Mouse (Mus musculus) adipocyte (in vitro differentiated cells): ENCODE data around the gene Cnnm2.

Experiments used
- DNase-seq: peaks from one replicate; pipeline ENCODE4 v3.0.0-alpha.2; 2016; ENCODE audit warnings: low spot score

Gene Cnnm2

DNA sequence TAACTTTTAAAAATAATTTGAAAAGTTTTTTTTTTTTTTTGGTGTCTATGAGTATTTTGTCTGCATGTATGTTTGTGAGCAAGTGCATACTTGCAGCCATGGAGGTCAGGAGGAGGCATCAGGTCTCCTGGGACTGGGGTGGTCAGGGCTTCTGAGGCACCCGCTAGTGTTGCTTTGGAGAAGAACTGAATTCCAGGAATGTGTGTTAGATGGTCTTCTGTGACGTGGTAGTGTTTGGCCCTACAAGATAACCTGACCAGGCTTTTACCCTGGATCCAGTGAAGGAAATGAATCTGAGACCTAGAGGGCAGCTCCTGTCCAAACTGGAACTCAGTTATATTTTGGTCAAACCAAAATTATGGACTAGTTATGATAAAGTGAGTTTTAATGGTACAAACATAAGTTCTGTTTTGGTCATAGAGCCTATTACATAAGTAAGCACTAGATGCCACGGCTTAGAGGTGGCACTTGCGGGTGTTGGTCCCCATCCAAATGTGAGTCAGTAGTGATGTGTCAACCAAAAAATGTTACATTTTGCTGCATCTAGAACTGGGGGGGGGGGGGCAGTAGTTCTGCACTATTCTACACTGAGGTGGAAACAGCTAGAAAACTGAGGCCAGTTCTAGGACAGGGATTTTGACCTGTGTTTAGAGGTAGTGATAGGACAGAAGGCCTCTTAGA lies 38.6 kb downstream of the Cnnm2 start:
- peak; percentile 66 for DNase-seq

DNA sequence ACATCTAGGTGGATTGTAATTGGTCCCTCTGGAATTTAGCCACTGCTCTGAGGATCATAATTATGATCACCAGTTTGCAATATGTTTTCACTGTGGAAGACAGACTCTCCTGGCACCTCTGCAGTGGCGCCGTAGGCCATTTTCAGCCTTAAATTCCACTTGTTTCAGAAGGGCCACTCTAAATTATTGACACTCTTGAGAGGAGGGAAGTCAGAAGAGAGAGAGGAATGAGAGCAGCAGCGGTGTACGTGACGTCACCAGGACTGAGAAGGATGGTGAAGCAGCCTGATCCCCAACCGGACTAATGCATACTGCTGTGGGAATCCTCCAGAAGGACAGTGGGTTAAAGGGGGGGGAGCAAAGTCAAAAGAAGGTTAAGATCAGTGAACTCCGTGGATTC lies 40.1 kb downstream of the Cnnm2 start:
- DNase-seq = no peak

DNA sequence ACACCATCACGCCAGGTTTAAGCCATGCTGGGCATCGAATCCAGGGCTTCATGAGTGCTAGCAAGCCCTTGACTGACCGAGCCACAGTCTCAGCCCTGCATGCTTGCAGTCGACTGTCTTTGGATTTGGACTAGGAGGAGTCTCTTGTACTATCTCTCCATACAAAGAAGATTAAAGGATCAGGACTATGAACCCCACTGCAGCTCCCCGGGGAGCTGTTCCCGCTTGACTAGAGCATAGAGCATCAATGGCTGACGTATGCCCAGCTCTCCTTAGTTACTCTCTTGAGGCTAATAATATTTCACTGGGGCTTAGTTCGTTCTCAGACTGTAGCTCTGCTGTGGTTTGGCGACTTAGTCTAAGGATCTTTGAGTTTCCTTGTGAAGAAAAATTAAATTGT lies 40.9 kb downstream of the Cnnm2 start:
- DNase-seq = peak; percentile 52

DNA sequence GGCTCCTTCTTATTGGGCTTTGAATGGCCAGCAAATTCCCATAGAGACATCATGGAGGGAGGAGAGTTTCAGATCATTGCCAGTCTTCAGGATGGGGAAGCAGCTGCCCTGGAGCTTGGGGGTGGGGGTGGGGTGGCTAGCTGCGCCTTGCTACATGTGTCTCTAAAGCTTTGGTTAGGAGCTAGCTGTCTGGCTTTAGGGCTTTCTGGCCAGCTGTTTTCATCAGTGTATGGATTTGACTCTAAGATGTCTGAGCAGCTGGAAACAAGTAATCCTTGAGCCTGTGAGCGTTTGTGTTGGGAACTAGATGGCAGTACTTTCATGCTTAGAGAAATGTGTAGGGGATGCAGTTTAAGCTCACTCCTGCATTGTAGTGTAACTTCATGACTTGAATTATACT lies 42.3 kb downstream of the Cnnm2 start:
- no peak for DNase-seq

DNA sequence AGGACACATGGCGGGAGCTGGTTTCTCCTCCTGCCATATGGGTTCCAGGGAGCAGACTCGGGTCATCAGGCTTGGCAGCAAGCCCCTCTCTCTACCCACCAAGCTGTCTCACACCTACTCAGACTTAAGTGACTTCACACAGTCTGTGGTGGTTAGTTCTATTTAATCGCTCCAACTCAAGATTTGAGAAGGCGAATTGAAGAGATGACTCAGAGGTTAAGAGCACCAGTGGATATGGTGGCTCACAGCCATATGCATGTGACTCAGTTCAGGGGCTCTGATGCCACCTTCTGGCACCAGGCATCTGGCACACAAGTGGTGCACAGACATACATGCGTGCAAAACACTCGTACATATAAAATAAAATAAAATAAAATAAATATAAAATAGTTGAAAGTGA lies 43.4 kb downstream of the Cnnm2 start:
- peak; percentile 55 for DNase-seq

DNA sequence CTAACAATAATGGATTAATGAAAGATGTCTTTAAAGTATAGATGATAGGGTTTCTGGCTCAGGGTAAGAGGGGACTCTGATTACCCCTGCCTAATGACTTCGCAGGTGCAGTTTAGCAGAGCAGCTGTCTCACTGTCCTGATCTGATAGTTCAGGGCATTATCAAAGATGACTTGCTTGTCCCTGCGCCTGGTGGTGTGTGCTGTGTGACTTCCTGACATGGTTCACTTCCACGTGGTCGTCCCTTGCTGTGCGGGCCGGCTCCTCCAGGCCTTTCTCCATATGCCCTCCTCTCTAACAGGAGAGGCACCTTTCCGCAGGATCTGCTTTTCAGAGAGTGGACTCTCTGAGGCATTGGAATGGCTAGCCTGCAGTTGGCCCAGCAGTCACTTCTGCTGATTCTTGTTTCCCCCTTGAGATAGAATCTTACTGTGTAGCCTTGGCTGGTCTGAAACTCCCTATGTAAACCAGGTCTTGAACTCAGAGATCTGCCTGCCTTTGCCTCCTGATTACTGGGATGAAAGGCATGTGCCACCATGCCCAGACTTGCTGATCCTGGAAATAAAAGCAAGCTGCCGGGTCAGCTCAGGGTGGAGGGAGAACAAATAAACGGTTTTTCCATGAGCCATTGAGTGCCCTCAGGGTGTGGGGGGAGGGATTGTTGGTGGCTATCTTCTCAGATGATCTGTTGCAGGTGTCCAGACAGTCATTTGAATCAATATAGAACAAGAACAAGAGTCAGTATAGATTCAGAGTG lies 44.7 kb downstream of the Cnnm2 start:
- no peak for DNase-seq

DNA sequence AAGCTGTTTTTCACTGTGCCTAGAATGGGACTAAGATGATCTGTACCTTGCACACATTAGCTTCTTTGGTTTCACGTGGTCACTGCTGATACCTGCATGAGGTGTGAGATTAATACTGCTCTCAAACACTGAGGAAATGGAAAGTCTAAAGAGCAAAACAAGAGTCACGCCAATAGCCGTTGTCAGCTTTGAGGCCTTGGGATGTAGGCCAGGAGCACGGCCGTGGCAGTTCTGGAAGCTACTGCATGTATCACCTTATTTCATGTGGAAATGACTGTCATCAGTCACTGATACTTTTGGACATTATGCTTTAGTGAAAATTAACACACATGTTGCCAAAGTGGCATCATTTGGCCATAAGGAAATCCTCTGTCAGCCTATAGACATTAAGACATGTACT lies 46.9 kb downstream of the Cnnm2 start:
- no peak for DNase-seq

DNA sequence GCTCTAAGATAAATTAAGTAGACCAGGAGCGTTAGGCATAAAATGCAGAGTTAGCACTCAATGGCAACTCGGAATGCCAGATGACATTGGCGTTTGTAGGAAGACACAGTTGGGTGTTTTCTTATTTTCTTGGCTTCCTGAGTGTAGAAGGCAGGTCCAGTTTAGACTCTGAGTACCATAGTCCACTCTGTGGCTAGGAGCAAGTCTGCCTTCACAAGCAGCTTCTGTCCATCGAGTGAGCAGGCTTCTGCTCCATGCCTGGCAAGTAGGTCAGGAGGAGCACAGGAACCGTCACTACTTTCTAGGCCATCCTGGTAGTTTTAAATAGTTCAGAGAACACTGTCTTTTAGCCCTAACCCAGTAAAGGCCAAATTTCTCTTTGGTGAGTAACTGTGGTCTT lies 47.6 kb downstream of the Cnnm2 start:
- no peak for DNase-seq

DNA sequence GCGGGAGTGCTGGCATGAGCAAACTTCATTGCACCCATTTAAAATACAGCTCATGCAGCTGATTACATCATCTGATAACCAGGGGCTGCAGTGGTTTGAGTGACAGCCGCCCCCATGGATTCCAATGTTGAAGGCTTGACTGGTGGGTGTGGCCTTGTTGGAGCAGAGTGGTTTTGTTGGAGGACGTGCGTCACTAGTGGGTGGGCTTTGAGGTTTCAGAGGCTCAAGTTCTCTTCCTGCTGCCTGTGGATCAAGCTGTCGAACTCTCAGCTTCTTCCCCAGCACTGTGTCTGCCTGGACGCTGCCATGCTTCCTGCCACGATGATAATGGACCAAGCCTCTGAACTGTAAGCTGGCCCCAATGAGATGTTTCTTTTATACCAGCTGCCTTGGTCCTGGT lies 57.9 kb downstream of the Cnnm2 start:
- no peak for DNase-seq

DNA sequence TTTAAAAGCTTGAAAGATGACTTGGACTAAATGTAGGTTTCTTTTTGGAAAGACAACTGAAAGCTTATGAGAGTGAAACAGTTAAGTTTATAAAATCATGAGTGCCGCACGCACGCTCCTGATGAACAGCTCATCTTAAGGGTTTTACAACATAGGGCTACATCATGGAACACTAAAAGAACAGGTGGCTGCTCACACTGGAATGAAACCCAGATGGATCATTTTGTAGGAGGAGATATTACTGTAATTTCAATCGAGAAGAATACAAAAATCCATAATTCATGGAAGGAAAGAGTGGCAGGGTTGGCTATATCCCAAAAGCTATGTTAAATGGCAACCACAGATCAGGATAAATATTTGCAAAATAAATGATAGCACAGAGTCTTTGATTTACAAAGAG lies 61.1 kb downstream of the Cnnm2 start:
- DNase-seq = no peak

DNA sequence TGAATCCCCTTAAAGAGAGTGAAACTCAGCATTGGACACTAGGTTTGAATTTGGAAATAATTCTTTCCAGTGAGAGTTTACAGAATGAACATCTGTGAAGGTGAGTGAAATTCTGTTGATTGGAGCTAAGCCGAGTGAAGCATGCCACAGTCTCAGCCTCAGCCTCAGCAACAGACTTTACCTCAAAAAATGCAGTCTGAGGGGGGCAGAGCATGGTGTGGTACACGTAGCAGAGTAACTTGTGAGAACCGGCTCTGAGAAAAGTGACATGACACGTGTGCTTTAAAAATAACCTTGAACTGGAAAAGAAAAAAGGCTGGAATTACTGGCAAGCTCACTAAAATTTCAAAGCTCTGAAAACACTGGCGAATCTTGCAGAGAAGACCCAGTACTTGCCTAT lies 62.4 kb downstream of the Cnnm2 start:
- no peak for DNase-seq

DNA sequence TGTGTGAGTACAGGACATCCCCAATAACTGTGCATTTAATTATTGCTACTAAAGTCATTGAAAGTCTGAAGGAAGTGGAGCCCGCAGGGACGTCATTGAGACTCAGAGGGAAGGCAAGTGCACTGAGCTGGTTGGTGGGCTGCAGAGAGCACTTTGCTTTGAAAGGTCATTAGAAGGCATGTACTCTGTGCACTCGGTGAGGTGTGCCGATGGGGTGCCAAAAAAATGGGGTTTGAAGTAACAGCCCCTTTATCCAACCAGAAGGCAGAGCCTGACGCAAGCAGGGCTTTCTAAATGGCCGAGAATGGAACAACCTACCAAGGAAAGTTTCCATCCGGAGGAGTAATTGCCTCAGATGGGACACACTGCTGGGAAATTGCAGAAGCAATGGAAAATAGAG lies 63.5 kb downstream of the Cnnm2 start:
- no peak for DNase-seq

DNA sequence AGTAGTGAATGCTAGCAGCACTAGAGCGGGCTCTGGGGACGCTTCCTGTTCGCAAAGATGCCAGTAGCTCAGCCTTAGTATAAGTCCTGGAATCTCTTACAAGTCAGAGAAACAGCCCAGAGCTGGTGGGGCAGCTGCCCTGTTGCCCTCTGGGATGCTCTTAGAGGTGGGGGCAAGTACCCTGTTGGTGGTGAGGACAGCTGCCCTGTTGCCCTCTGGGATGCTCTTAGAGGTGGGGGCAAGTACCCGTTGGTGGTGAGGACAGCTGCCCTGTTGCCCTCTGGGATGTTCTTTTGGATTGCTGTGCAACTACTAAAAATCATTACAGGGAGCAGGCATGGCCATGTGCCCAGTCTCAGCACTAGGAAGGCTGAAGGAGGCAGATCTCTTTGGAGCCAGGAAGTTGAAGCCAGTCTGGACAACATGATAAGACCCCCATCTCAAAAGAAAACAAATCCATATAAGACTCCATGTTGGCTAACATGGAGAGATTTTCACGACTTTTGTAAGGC lies 66.3 kb downstream of the Cnnm2 start:
- DNase-seq = no peak

DNA sequence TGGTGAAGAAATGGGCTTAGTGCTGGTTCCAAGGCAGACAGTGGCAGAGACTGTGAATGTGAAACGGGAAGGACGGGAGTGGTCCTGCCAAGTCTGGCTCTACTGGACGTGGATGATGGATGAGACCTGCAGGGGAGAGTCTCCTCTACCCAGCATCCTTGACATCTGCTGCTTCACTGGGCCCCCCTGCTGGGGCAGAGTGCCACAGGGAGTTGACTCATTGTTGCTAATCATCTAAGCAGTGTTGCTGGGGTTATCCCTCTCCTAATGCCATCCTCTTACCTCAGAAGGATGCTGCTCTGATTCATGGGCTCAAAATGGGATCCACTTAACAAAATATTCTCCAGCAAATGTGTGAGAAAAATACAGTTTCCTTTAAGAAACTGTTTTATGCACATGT lies 67.6 kb downstream of the Cnnm2 start:
- DNase-seq = no peak

DNA sequence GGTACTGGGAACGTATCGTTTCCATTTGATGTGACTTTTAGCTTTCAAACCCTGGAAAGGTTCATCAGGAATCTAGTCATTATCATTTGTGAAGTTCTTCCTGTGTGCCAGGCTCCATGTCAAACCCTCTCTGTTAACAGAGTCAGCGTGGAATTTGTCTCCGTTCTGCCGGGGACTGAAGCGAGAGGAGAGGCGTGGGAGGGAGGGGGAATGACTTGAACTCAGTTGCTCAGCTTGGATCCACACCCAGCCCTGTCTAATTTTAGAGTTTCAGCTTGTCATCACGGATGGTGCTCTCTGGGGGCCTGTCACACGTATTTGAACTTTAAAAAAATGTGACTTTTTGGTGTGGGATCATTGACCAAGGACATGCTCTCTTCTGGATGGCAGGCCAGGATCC lies 70.0 kb downstream of the Cnnm2 start:
- DNase-seq = no peak

DNA sequence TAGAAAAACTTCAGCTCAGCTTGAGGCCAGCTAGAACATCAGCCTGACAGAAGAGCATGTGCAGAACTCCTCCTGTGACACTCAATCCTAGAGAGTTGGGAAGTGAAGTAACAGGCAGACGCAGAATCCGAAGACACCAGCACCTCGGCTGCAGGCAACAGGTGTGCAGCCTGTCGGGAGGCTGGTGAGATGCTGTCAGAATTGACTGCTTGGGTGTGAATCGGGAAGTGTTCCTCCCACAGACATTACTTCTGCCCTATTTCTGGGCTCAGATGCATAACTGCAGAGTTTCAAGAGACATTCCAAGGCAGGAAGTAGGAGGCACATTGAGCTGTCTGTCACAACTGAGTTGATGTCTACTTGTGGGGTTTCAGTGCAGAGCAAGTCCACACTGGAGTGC lies 72.9 kb downstream of the Cnnm2 start:
- DNase-seq = no peak

DNA sequence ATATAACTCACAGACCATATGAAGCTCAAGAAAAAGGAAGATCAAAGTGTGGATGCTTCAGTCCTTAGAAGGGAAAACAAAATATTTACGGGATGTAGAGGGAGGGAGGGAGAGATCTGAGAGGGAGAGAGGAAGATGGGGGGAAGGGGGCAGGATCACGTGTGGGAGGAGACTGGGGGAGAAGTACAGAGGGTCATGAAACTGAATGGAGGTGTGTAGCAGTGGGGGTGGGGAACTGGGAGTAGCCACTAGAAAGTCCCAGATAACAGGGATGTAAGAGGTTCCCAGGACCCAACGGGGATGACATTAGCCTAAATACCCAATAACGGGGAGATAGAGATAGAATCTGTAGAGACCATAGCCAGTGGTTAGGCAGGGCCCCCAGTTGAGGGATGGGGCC lies 73.9 kb downstream of the Cnnm2 start:
- DNase-seq = no peak

DNA sequence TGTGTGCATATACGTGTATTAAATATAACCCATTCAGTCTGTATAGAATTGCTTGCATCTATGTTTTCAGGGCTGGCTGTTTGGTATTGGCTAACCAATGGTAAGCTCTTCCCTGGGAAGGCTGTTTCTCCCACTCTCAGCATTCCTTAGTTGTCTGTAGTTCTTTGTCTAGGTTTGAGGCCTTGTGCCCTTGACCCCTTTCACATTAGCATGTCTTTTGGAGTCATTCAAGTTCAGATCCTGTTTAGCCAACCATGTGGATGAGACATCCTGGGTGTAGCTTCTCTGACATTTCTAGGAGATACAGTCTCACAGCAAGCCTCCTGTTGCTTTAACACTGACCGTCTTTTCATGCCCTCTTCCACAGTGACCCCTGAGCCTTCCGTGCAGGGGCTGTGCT lies 74.7 kb downstream of the Cnnm2 start:
- no peak for DNase-seq

DNA sequence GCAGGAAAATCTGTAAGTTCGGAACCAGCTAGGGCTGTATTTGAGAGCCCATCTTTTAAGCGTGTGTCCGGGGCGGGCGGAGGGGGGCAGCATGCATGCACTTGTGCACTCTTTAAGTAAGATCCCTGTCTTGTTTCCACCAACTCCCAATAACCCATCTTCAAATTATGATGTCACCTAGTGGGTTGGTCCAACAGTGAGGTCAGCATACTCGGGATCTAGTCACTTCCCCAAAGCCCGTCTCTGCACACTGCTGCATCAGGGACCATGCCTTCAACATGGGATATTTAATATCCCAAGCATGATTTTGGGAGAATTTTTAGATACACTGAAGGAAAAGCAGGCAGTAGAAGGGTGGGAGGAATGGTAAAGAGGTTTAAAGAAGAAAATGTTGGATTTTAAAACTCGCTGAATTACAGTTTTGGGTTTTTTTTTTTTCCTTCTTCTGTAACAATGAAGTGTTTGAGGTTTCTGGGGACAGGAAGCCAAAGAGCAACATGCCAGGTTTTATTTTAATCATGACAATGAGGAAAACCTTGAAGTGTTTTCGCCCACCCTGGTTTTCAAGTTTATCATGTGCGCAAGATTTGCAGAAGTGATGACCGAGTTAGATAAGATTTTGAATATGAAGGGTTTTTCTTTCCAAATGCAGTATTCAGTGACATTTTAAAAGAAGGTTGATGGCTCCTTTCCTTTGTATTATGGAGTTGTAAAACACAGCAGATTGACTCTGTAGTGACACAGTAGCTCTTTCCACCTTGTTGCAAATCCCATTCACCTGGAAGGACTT lies 76.1 kb downstream of the Cnnm2 start:
- DNase-seq = no peak

DNA sequence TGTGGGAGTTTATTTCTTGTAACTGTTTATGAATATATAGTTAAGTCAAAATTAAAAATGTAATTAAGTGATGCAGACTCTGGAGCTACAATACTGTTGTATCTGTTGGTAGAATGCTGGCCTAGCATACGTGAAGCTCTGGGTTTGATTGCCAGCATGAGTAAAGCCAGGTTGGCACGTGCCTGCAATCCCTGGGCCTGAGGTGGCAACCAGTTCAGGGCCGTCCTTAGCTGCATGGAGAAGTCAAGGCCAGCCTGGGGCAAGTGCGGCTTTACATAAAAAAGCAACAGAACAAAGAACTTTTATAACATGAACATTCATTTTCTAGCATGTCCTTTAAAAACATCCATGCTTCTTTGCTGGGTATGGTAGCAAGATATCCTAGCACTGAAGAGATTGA lies 79.6 kb downstream of the Cnnm2 start:
- no peak for DNase-seq

DNA sequence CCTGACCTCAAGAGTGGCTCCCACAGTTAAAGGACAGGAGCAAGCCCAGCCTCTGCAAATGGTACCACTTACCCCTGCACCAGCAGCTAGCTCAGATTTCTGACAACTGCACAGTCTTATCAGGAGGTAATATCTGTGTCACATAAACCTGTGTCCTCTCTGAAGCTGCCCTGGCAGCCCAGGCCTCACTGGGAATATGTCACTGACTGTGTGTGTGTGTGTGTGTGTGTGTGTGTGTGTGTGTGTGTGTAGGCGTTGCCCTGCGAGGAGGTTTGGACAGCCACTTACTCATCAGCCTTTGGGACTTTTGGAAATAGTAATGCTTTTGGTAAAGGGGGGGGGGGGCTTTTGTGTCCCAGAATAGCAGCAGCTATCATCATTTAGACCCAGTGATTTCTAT lies 81.6 kb downstream of the Cnnm2 start:
- DNase-seq = no peak

DNA sequence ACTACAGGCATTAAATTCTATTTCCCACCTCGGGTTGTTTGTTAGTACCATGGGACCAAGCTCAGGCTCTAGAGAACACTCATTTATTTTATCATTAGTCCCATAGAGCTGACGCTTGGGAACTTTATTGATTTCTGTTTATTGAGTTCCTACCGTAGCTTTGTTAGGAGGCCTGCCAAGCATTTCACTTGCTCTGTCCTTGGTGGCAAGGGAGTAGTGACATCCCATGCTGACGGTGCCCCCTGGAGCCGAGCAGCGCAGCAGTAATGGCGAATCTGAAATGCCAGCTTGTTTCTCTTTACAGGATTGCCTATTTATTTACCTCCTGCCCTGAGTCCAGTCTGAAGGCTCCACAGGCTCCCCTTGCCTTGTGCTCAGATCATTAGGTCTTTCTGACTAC lies 84.7 kb downstream of the Cnnm2 start:
- DNase-seq = no peak

DNA sequence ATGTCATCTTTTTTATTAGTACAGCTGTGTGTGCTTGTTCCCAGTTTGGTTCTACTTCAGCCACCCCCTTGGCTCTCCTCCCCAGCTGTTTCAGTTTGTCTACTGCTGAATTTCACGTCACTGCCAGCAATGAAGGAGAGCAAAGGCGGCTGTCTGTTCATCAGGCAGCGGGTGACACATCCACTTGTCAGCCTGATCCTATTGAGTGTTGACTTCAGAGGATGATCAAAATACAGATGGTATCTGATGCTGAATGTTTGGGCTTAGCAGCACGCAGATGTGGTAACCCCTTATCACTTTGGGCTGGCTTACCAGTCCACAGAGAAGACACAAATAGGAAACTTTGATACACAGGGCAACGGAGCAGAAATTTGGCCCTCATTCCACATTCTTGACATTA lies 85.1 kb downstream of the Cnnm2 start:
- DNase-seq = peak; percentile 79
